Mouse (Mus musculus): ENCODE results near the gene Kansl1l.

- no peak for TF ChIP-seq POLR2A (IDR thresholded peaks at IDR 0.05; ENCODE audit: low read depth, low read length)
- TF ChIP-seq CTCF (conservative IDR thresholded peaks at IDR 0.05; ENCODE audit: insufficient read depth, insufficient read length, low read depth, low read length) = 0 out of 2 replicates have a peak, but pooled peaks have one; percentile 20
These were observed 12.0 kb downstream of the Kansl1l start for GRCm38 (mm10) chr1:66805408-66805807.

Data from kidney, adult 2 months (tissue).